Mouse (Mus musculus) olfactory bulb, adult 2 months (tissue): ENCODE results near the gene Fam221b. TPM values are rescaled to one million over a fixed set of nuclear protein-coding genes. Genes with fewer than 3 reads are reported as not detected.

ENCODE experiments used
- H3K27ac ChIP-seq: fragments of 200-500 bp; 2 replicates; pipeline ENCODE4 v1.5.1; 2012; ENCODE audit warnings: low read depth, low read length; ENCODE audit not compliant: insufficient read depth
- H3K4me1 ChIP-seq: fragments of 200-500 bp; 2 replicates; pipeline ENCODE4 v1.6.1; 2012; ENCODE audit warnings: low read length; ENCODE audit not compliant: control insufficient read depth, insufficient read depth
- H3K4me3 ChIP-seq: fragments of 200-500 bp; 2 replicates; pipeline ENCODE4 v1.5.1; 2012; ENCODE audit warnings: mild to moderate bottlenecking, low read depth, low read length, moderate library complexity; ENCODE audit not compliant: insufficient read depth
- CTCF ChIP-seq: fragments of 200-500 bp; IDR thresholded peaks from 2 replicates; pipeline ENCODE4 v1.5.1; 2012; ENCODE audit warnings: low read depth, mild to moderate bottlenecking, low read length, moderate library complexity; ENCODE audit not compliant: insufficient read depth
- POLR2A ChIP-seq: fragments of 200-500 bp; IDR thresholded peaks from 2 replicates; pipeline ENCODE4 v1.6.1; 2012; ENCODE audit warnings: mild to moderate bottlenecking, low read depth, low read length, moderate library complexity; ENCODE audit not compliant: insufficient read depth
- WGBS: fragments of 180-500 bp; shearing (Covaris S2); methylation state at CpG from one replicate; pipeline ENCODE4 v1.1.7; 2018; 5-methylcytosine and 5-hydroxymethylcytosine counted together
- polyA plus RNA-seq: library from polyadenylated mRNA; stranded (reverse); fragments of >200 nt; gene quantifications from 2 replicates; pipeline ENCODE4 v1.2.4, GENCODE M21; 2012; ENCODE audit warnings: low replicate concordance; ENCODE audit not compliant: missing spikeins, insufficient read depth, insufficient read length

Gene Fam221b
- polyA plus RNA-seq, 1 experiment = not detected

DNA sequence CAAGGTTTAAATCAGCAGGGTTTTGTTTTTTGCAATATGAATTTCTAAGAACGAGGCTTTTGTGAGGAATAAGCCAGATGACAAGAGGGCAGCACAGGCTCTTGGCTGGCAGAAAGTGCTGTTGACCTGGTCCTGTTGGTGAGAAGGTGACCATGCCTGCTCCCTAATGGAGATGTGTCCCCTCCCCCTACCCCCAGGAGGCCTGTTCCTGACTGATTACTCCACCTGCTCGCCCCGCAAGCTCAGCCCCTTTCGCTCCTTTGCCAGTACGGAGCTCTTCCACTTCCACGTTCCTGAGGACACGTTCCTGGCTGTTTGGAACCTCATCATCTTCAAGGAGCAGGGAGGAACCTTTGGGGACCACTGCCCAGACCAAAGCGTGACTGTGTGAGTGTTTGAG is 4.8 kb upstream of the Fam221b start:
- WGBS = 83% methylated on average over 8 of the region's 8 CpGs
- no peak overlapping the region for H3K4me3 ChIP-seq
- H3K4me1 ChIP-seq = peaks cover 17% of the 10 kb centered on the region
- TF ChIP-seq POLR2A (no peak), CTCF (no peak)
- H3K27ac ChIP-seq = no peak overlapping the region

DNA sequence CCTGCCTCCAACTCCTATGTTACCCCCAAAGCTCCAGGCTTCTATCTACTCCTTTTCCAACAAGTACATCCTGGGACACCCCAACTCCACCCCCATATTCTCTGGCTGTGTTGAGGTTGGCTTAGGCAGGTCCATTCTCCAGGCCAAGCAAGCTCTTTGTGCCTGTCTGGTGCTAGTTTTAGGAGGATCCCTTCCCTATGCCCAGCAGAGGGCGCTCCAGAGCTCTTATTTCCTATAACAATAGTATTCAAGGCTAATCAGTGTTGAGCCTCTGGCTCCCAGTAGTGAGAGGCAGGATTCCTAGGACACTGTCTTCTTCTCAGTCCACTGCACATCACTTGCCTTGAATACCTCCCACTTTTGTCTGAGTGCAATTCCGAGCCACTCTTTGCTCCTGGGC is 3.1 kb upstream of the Fam221b start:
- Histone ChIP-seq H3K4me3 (no peak overlapping the region), H3K27ac (no peak overlapping the region), H3K4me1 (peaks cover 22% of the 10 kb centered on the region)
- TF ChIP-seq POLR2A = no peak
- TF ChIP-seq CTCF = peak; percentile 43; the same call in 1 of the 2 replicates
- WGBS = 8% methylated on average over 2 of the region's 2 CpGs

GRCm38 (mm10) chr4:43669428-43669794 is 466 bp upstream of the Fam221b start:
- Histone ChIP-seq H3K27ac (0 out of 2 replicates have a peak overlapping the region, but pooled peaks have one; percentile 29), H3K4me3 (peak overlapping the region; percentile 79), H3K4me1 (peaks cover 22% of the 10 kb centered on the region)
- WGBS = under 1% methylated on average over 23 of the region's 25 CpGs
- no peak for TF ChIP-seq CTCF
- no peak for TF ChIP-seq POLR2A

DNA sequence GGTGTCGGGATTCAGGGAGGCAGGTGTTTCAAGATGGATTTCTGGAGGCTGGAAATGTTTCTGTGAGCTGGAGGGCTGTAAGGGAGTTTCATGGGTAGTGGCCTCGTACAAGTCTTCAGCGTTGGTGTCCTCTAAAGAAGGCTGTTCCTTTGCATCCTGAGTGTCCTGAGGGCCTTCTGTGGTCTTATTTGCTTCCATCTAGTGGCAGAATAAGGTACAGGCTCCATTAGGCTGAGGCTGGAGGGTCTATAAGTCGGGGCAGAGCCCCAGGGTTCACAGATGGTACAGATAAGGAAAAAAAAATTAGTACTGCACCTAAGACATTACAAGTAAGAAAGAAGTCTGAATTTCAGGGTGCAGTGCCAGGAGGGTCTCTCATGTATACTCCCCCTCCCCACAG is 2.5 kb downstream of the Fam221b start:
- WGBS = 30% methylated on average over 4 of the region's 4 CpGs
- TF ChIP-seq POLR2A = no peak
- TF ChIP-seq CTCF = no peak

GRCm38 (mm10) chr4:43657146-43657545 is 11.8 kb downstream of the Fam221b start:
- TF ChIP-seq POLR2A (no peak), CTCF (no peak)
- WGBS = 51% methylated on average over 4 of the region's 4 CpGs
- peaks cover 9% of the 10 kb centered on the region; the same call in 1 of the 2 replicates for H3K4me1 ChIP-seq
- no peak overlapping the region for H3K27ac ChIP-seq
- H3K4me3 ChIP-seq = no peak overlapping the region

More for the DNA sequence above, 2.5 kb downstream of the Fam221b start:
- H3K4me1 ChIP-seq = peaks cover 14% of the 10 kb centered on the region
- H3K4me3 ChIP-seq = no peak overlapping the region
- no peak overlapping the region for H3K27ac ChIP-seq

- Histone ChIP-seq H3K4me3 (peak within 1 kb of the TSS; percentile 74), H3K27ac (peak within 1 kb of the TSS; percentile 89), H3K4me1 (peaks cover 9% of the 10 kb centered on the region; the same call in 1 of the 2 replicates)
- WGBS = under 1% methylated on average over 34 of the region's 34 CpGs
- no peak for TF ChIP-seq CTCF
- peak; percentile 98 for TF ChIP-seq POLR2A
Observed at GRCm38 (mm10) chr4:43656339-43657109, 12.4 kb downstream of the Fam221b start, which contains the start of gene Hint2. Gene Hint2, minus strand, starts transcription at chr4:43656466.

GRCm38 (mm10) chr4:43655656-43656338 is 13.1 kb downstream of the Fam221b start:
- WGBS = 3% methylated on average over 34 of the region's 34 CpGs
- Histone ChIP-seq H3K4me1 (peaks cover 9% of the 10 kb centered on the region; the same call in 1 of the 2 replicates), H3K27ac (peak overlapping the region; percentile 76), H3K4me3 (peak overlapping the region; percentile 74)
- no peak for TF ChIP-seq CTCF
- TF ChIP-seq POLR2A = no peak

- TF ChIP-seq CTCF (no peak), POLR2A (no peak)
- 14% methylated on average over 24 of the region's 24 CpGs for WGBS
- Histone ChIP-seq H3K4me1 (peaks cover 9% of the 10 kb centered on the region; the same call in 1 of the 2 replicates), H3K27ac (no peak within 1 kb of the TSS), H3K4me3 (peak within 1 kb of the TSS; percentile 38)
Observed at GRCm38 (mm10) chr4:43653161-43654015, 15.6 kb downstream of the Fam221b start, which contains the start of gene Spag8. Gene Spag8, minus strand, starts transcription at chr4:43653594.
